Mouse (Mus musculus): ENCODE measurements at regions not wholly inside any gene's neighbourhood (a gene's known extent, or its start where the extent isn't known, plus 50 kb on each side); places are given as distances from the start of the nearest gene placed in this dataset.

- no peaks in the 10 kb centered on the region for H3K4me1 ChIP-seq
- WGBS, result 33% methylated on average over 4 of the region's 4 CpGs
- H3K9ac ChIP-seq, result no peak overlapping the region
- no peaks in the 10 kb centered on the region for H3K36me3 ChIP-seq
- no peak overlapping the region for H3K4me3 ChIP-seq (replicated peaks)
- no peak for ATAC-seq (ENCODE audit: insufficient number of reproducible peaks, low FRiP score, low TSS enrichment, low read depth)
- no peak overlapping the region for H3K27ac ChIP-seq (replicated peaks)
- H3K4me2 ChIP-seq (replicated peaks), result no peak overlapping the region
- H3K27me3 ChIP-seq, result no peaks in the 10 kb centered on the region
- H3K9me3 ChIP-seq (replicated peaks), result no peaks in the 10 kb centered on the region
Observed at GRCm38 (mm10) chr13:116002391-116002899, 307.0 kb downstream of the Isl1 start.

GRCm38 (mm10) chr13:115990591-115990990 lies 318.9 kb downstream of the Isl1 start:
- Histone ChIP-seq H3K27ac (replicated peaks) (no peak overlapping the region), H3K4me2 (replicated peaks) (no peak overlapping the region), H3K27me3 (no peaks in the 10 kb centered on the region), H3K36me3 (no peaks in the 10 kb centered on the region), H3K4me1 (no peaks in the 10 kb centered on the region), H3K4me3 (replicated peaks) (no peak overlapping the region), H3K9me3 (replicated peaks) (no peaks in the 10 kb centered on the region), H3K9ac (no peak overlapping the region)
- ATAC-seq (ENCODE audit: insufficient number of reproducible peaks, low FRiP score, low TSS enrichment, low read depth), result no peak
- WGBS, result 71% methylated on average over 3 of the region's 3 CpGs

- Histone ChIP-seq H3K27me3 (no peaks in the 10 kb centered on the region), H3K4me2 (replicated peaks) (no peak overlapping the region), H3K36me3 (no peaks in the 10 kb centered on the region), H3K27ac (replicated peaks) (no peak overlapping the region), H3K4me1 (no peaks in the 10 kb centered on the region), H3K4me3 (replicated peaks) (no peak overlapping the region), H3K9me3 (replicated peaks) (no peaks in the 10 kb centered on the region), H3K9ac (no peak overlapping the region)
- ATAC-seq (ENCODE audit: insufficient number of reproducible peaks, low FRiP score, low TSS enrichment, low read depth), result 0 out of 2 replicates have a peak, but pooled peaks have one; percentile 43
Observed at GRCm38 (mm10) chr13:115989091-115989490, 320.4 kb downstream of the Isl1 start.

- Histone ChIP-seq H3K9me3 (replicated peaks) (no peaks in the 10 kb centered on the region), H3K4me2 (replicated peaks) (no peak overlapping the region), H3K27ac (replicated peaks) (no peak overlapping the region), H3K27me3 (no peaks in the 10 kb centered on the region), H3K36me3 (no peaks in the 10 kb centered on the region), H3K4me1 (no peaks in the 10 kb centered on the region), H3K4me3 (replicated peaks) (no peak overlapping the region), H3K9ac (no peak overlapping the region)
- 70% methylated on average over 2 of the region's 2 CpGs for WGBS
- no peak for ATAC-seq (ENCODE audit: insufficient number of reproducible peaks, low FRiP score, low TSS enrichment, low read depth)
Observed at GRCm38 (mm10) chr13:115986282-115986681, 323.2 kb downstream of the Isl1 start.

- no peaks in the 10 kb centered on the region for H3K4me1 ChIP-seq
- no peak overlapping the region for H3K4me2 ChIP-seq (replicated peaks)
- no peak overlapping the region for H3K9ac ChIP-seq
- WGBS, result 88% methylated on average over 3 of the region's 3 CpGs
- ATAC-seq (ENCODE audit: insufficient number of reproducible peaks, low FRiP score, low TSS enrichment, low read depth), result no peak
- no peaks in the 10 kb centered on the region for H3K36me3 ChIP-seq
- H3K9me3 ChIP-seq (replicated peaks), result no peaks in the 10 kb centered on the region
- H3K4me3 ChIP-seq (replicated peaks), result no peak overlapping the region
- H3K27me3 ChIP-seq, result no peaks in the 10 kb centered on the region
- no peak overlapping the region for H3K27ac ChIP-seq (replicated peaks)
Observed at GRCm38 (mm10) chr13:115985715-115986114, 323.8 kb downstream of the Isl1 start.

- ATAC-seq (ENCODE audit: insufficient number of reproducible peaks, low FRiP score, low TSS enrichment, low read depth), result no peak
- Histone ChIP-seq H3K9ac (no peak overlapping the region), H3K9me3 (replicated peaks) (no peaks in the 10 kb centered on the region), H3K27me3 (no peaks in the 10 kb centered on the region), H3K4me3 (replicated peaks) (no peak overlapping the region), H3K36me3 (no peaks in the 10 kb centered on the region), H3K4me2 (replicated peaks) (no peak overlapping the region), H3K4me1 (no peaks in the 10 kb centered on the region), H3K27ac (replicated peaks) (no peak overlapping the region)
- whole genome bisulfite sequencing, result 47% methylated on average over 3 of the region's 3 CpGs
Observed at GRCm38 (mm10) chr13:115977890-115978203, 331.6 kb downstream of the Isl1 start.

- ATAC-seq (ENCODE audit: insufficient number of reproducible peaks, low FRiP score, low TSS enrichment, low read depth), result no peak
- no peaks in the 10 kb centered on the region for H3K4me1 ChIP-seq
- H3K4me2 ChIP-seq (replicated peaks), result no peak overlapping the region
- H3K4me3 ChIP-seq (replicated peaks), result no peak overlapping the region
- no peaks in the 10 kb centered on the region for H3K27me3 ChIP-seq
- H3K9me3 ChIP-seq (replicated peaks), result no peaks in the 10 kb centered on the region
- WGBS, result 43% methylated on average over 7 of the region's 7 CpGs
- H3K36me3 ChIP-seq, result no peaks in the 10 kb centered on the region
- no peak overlapping the region for H3K9ac ChIP-seq
- no peak overlapping the region for H3K27ac ChIP-seq (replicated peaks)
Observed at GRCm38 (mm10) chr13:115977118-115977889, 332.2 kb downstream of the Isl1 start.

All from embryonic facial prominence, embryonic 15.5 days (tissue).